Mouse (Mus musculus) adrenal gland, adult (tissue): ENCODE measurements around the gene Zmynd8.
A peak's percentile ranks its signal among the peaks of the same experiment; 100 is the strongest.

Experiments used
- DNase-seq, 2 experiments: peaks; one replicate each; pipeline ENCODE4 v3.0.0; 2022 to 2023; ENCODE audit warnings: low spot score in 1 of 2; ENCODE audit not compliant: inconsistent age in 2 of 2

Gene Zmynd8

GRCm38 (mm10) chr2:165898202-165899194 is at the start of gene Zmynd8:
Gene Zmynd8 (minus strand): TSS chr2:165899016.
- DNase-seq, result no peak

GRCm38 (mm10) chr2:165948007-165948406 is 49.2 kb upstream of the Zmynd8 start:
- DNase-seq, result peak in 1 of 2 experiments; percentile 18

GRCm38 (mm10) chr2:165946046-165946564 is 47.3 kb upstream of the Zmynd8 start:
- no peak for DNase-seq

- no peak for DNase-seq
Observed at GRCm38 (mm10) chr2:165944576-165945351, 45.9 kb upstream of the Zmynd8 start.

GRCm38 (mm10) chr2:165943113-165943512 is 44.3 kb upstream of the Zmynd8 start:
- DNase-seq, result no peak

GRCm38 (mm10) chr2:165936106-165936505 is 37.3 kb upstream of the Zmynd8 start:
- DNase-seq, result peak; percentile 61 to 68

GRCm38 (mm10) chr2:165927705-165928104 is 28.9 kb upstream of the Zmynd8 start:
- DNase-seq, result no peak

- peak in 1 of 2 experiments; percentile 20 for DNase-seq
Observed at GRCm38 (mm10) chr2:165926191-165926590, 27.4 kb upstream of the Zmynd8 start.

- peak in 1 of 2 experiments; percentile 70 for DNase-seq
Observed at GRCm38 (mm10) chr2:165925144-165925543, 26.3 kb upstream of the Zmynd8 start.

GRCm38 (mm10) chr2:165924695-165925094 is 25.9 kb upstream of the Zmynd8 start:
- peak in 1 of 2 experiments; percentile 36 for DNase-seq

GRCm38 (mm10) chr2:165923715-165924114 is 24.9 kb upstream of the Zmynd8 start:
- peak in 1 of 2 experiments; percentile 20 for DNase-seq

- DNase-seq, result peak in 1 of 2 experiments; percentile 31
Observed at GRCm38 (mm10) chr2:165922994-165923393, 24.2 kb upstream of the Zmynd8 start.

- peak in 1 of 2 experiments; percentile 36 for DNase-seq
Observed at GRCm38 (mm10) chr2:165922047-165922728, 23.4 kb upstream of the Zmynd8 start.

GRCm38 (mm10) chr2:165914298-165914697 is 15.5 kb upstream of the Zmynd8 start:
- peak; percentile 94 to 99 for DNase-seq

GRCm38 (mm10) chr2:165913073-165913472 is 14.3 kb upstream of the Zmynd8 start:
- no peak for DNase-seq

- DNase-seq, result no peak
Observed at GRCm38 (mm10) chr2:165909731-165910130, 10.9 kb upstream of the Zmynd8 start.

- DNase-seq, result no peak
Observed at GRCm38 (mm10) chr2:165907199-165907598, 8.4 kb upstream of the Zmynd8 start.

GRCm38 (mm10) chr2:165906332-165906945 is 7.6 kb upstream of the Zmynd8 start:
- DNase-seq, result no peak

GRCm38 (mm10) chr2:165901127-165901384 is 2.2 kb upstream of the Zmynd8 start:
- no peak for DNase-seq

GRCm38 (mm10) chr2:165900351-165901126 is 1.7 kb upstream of the Zmynd8 start:
- DNase-seq, result no peak
